Mouse (Mus musculus) heart, adult 2 months (tissue): ENCODE data around the gene Erp44.

ENCODE experiments used
- CTCF ChIP-seq: fragments of 200-600 bp; IDR thresholded peaks from 2 replicates; pipeline ENCODE4 v1.8.1; 2022; ENCODE audit warnings: antibody characterized with exemption, mild to moderate bottlenecking, moderate library complexity
- EP300 ChIP-seq: fragments of 200-500 bp; IDR thresholded peaks from 2 replicates; pipeline ENCODE4 v1.6.1; 2011; ENCODE audit warnings: low read depth, low read length, control low read depth; ENCODE audit not compliant: insufficient read depth
- POLR2A ChIP-seq: fragments of 200-500 bp; IDR thresholded peaks from 2 replicates; pipeline ENCODE4 v1.6.1; 2011; ENCODE audit warnings: mild to moderate bottlenecking, low read depth, low read length, control low read depth; ENCODE audit not compliant: insufficient read depth

- no peak for TF ChIP-seq POLR2A
- no peak for TF ChIP-seq CTCF
- TF ChIP-seq EP300, result no peak
These were observed 11.7 kb downstream of the Erp44 start for GRCm38 (mm10) chr4:48267683-48268082.
